Mouse (Mus musculus) G1E (cell line): ENCODE data around the gene Ebf3. TPM values are rescaled to one million over a fixed set of nuclear protein-coding genes. Genes with fewer than 3 reads are reported as not detected.
A peak's percentile ranks its signal among the peaks of the same experiment; 100 is the strongest.

ENCODE experiments used
- ATAC-seq: 2 replicates; pipeline ENCODE4 v1.8.0; 2016; ENCODE audit warnings: mild to moderate bottlenecking; ENCODE audit not compliant: insufficient number of reproducible peaks, poor library complexity, low FRiP score, severe bottlenecking; ENCODE audit errors: extremely low read depth
- DNase-seq: peaks from one replicate; pipeline ENCODE4 v3.0.0; 2012; ENCODE audit warnings: low spot score
- H3K27me3 ChIP-seq: 2 replicates; pipeline ENCODE4 v1.6.1; 2012; ENCODE audit warnings: mild to moderate bottlenecking, low read length, inconsistent platforms; ENCODE audit not compliant: insufficient read depth
- H3K36me3 ChIP-seq: replicated peaks from 2 replicates; pipeline ENCODE3; 2012; ENCODE audit warnings: mild to moderate bottlenecking, inconsistent platforms
- H3K4me1 ChIP-seq: 2 replicates; pipeline ENCODE4 v1.6.1; 2012; ENCODE audit warnings: low read depth, low read length, inconsistent platforms, mixed read lengths; ENCODE audit not compliant: insufficient read depth
- H3K4me3 ChIP-seq: 2 replicates; pipeline ENCODE4 v1.5.1; 2012; ENCODE audit warnings: low read depth, mild to moderate bottlenecking, inconsistent platforms, low read length, moderate library complexity, mixed read lengths
- H3K9me3 ChIP-seq: replicated peaks from 2 replicates; pipeline ENCODE4 v1.6.1; 2012; ENCODE audit warnings: inconsistent platforms
- CTCF ChIP-seq: IDR thresholded peaks from 2 replicates; pipeline ENCODE4 v1.5.1; 2012; ENCODE audit warnings: low read depth, low read length, inconsistent platforms, mixed read lengths
- GATA1 ChIP-seq: IDR thresholded peaks from 2 replicates; pipeline ENCODE4 v1.6.1; 2012; ENCODE audit warnings: borderline replicate concordance, low read length, inconsistent platforms, mixed read lengths
- GATA2 ChIP-seq: IDR thresholded peaks from 2 replicates; pipeline ENCODE4 v1.6.1; 2012; ENCODE audit warnings: low read depth, low read length, inconsistent platforms, borderline replicate concordance
- POLR2AphosphoS5 ChIP-seq: IDR thresholded peaks from 2 replicates; pipeline ENCODE4 v1.6.1; 2012; ENCODE audit warnings: low read depth, low read length, inconsistent platforms; ENCODE audit not compliant: insufficient replicate concordance
- TAL1 ChIP-seq: conservative IDR thresholded peaks from 2 replicates; pipeline ENCODE4 v1.6.1; 2012; ENCODE audit warnings: low read depth, low read length, inconsistent platforms, mixed read lengths
- polyA plus RNA-seq: library from polyadenylated mRNA; stranded (reverse); fragments of >175 nt; gene quantifications from 2 replicates; pipeline ENCODE4 v1.2.3, GENCODE M21; 2012
- total RNA-seq, 2 experiments: library from RNA; stranded (forward) in 1 of 2; stranded (reverse) in 1 of 2; fragments of 200-1000 nt in 1 of 2; fragments of >200 nt in 1 of 2; fragmentation: Nextera tagmentation in 1 of 2; gene quantifications; 2 replicates each; pipeline ENCODE4 v1.2.3; 2014 to 2017

Gene Ebf3
- total and polyA plus RNA-seq, 3 experiments, result 0.16 TPM; not detected in 2

DNA sequence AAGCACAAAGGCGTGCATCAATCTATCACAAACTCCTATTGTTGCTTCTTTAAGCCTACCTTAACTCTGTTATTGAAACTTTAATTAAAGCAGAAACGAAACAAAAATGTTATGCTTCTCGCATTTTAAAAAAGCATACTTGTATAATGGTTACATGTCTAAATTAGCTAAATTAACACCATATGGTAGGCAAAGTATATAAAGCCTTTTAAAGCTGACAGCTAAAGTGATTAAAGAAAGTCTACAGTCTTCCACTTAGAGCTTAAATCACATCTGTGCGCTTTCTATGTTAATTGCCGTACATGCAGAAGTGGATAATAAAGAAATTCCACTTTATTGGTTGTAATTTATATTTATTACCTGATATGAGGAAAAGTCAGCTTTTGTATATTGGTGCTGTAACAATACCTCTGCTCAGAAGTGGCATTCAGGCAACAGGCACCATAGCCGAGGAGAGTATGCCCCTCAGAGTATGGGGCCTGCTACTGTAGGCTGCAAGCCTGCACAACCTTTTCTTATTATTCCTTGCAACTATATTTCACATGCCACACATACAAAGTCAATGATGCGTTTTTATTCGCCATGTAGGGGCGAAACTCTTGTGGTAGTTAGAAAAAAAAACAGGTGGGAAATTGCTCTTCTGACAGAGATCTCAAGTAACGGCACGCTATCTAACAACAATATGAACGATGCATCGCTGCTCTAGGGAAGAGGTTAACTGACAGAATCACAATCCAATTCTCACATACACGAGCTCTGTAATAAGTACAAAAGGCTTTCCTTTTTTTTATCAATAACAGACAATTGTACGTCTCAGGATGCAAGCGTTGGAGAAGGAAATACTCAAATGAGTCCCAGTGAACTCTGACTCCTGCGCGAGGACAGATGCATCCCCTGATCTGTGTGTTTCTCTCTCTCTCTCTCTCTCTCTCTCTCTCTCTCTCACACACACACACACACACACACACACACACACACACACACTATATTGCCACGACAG lies 5.9 kb downstream of the Ebf3 start:
- no peak for DNase-seq
- Histone ChIP-seq H3K4me3 (no peak overlapping the region), H3K4me1 (no peaks in the 10 kb centered on the region), H3K27me3 (no peaks in the 10 kb centered on the region; the same call in 1 of the 2 replicates), H3K9me3 (peaks cover 42% of the 10 kb centered on the region), H3K36me3 (no peaks in the 10 kb centered on the region)
- ATAC-seq, result no peak
- TF ChIP-seq GATA1 (no peak), GATA2 (no peak), CTCF (no peak), TAL1 (no peak), POLR2AphosphoS5 (no peak)

DNA sequence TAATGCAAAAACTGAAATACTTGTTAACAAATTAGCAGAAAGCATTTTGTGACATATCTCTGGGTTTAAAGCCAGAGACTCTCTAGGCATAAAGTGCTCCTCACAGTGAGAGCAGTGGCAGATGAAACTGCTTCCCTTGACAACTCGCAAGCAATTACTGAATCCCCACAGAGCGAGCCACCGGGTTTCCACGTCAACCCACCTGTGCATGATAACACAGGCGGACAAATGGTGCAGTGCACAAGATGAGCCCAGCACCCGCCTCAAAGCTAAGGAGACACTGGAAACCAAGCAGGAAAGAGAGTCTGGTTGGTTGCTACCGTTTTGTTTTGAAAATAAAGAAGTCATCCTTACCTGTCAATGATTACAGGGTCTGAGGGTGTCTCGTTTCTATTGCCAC lies 7.1 kb downstream of the Ebf3 start:
- no peak for ATAC-seq
- Histone ChIP-seq H3K9me3 (peaks cover 34% of the 10 kb centered on the region), H3K4me1 (no peaks in the 10 kb centered on the region), H3K4me3 (no peak overlapping the region), H3K27me3 (no peaks in the 10 kb centered on the region; the same call in 1 of the 2 replicates), H3K36me3 (no peaks in the 10 kb centered on the region)
- no peak for TF ChIP-seq TAL1
- no peak for TF ChIP-seq CTCF
- TF ChIP-seq POLR2AphosphoS5, result no peak
- TF ChIP-seq GATA1, result no peak
- TF ChIP-seq GATA2, result no peak
- no peak for DNase-seq

DNA sequence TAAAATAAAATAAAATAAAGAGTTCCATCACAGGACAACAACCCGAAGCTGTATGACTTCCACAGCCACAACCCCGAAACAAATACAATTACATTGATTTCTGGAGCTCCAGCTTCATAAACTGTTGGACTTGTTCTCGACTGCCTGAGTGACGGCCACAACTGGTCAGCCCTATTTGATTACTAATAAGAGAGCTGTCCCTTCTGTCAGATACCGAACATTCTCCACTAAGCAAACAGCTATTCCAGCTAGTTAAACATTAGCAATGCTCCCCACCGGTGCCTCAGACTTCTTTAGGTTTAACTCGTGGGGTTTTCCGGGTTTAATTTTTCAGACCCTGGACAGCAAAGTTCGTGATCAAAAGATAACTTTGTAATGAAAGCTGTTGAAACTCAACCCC lies 8.1 kb downstream of the Ebf3 start:
- Histone ChIP-seq H3K36me3 (no peaks in the 10 kb centered on the region), H3K4me3 (no peak overlapping the region), H3K4me1 (no peaks in the 10 kb centered on the region), H3K9me3 (peaks cover 43% of the 10 kb centered on the region), H3K27me3 (no peaks in the 10 kb centered on the region; the same call in 1 of the 2 replicates)
- no peak for TF ChIP-seq TAL1
- ATAC-seq, result no peak
- no peak for DNase-seq

DNA sequence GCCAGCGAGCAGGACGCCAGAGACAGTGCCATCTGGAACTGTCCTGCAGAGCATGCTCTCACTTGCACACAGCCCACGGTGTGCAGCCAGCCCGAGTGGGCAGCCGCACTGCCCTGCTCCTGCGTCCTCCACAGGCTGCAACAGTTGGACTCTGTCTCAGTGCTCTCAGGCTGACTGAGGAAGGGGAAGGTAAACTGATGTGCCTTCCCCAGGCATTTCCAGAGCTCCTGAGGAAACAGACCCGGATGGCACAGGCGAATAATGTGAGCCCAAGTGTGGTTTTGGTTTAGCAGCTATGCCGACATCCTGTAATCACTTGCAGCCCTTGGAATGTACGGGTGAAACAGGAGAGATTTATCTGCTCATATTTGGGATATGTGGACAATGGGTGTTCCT lies 10.5 kb downstream of the Ebf3 start:
- H3K36me3 ChIP-seq, result no peaks in the 10 kb centered on the region
- TF ChIP-seq GATA1, result no peak
- DNase-seq (no peak), ATAC-seq (no peak)
- H3K4me1 ChIP-seq, result no peaks in the 10 kb centered on the region
- peak overlapping the region; percentile 36; the same call in 1 of the 2 replicates for H3K4me3 ChIP-seq
- no peaks in the 10 kb centered on the region; the same call in 1 of the 2 replicates for H3K27me3 ChIP-seq
- H3K9me3 ChIP-seq, result peaks cover 45% of the 10 kb centered on the region

DNA sequence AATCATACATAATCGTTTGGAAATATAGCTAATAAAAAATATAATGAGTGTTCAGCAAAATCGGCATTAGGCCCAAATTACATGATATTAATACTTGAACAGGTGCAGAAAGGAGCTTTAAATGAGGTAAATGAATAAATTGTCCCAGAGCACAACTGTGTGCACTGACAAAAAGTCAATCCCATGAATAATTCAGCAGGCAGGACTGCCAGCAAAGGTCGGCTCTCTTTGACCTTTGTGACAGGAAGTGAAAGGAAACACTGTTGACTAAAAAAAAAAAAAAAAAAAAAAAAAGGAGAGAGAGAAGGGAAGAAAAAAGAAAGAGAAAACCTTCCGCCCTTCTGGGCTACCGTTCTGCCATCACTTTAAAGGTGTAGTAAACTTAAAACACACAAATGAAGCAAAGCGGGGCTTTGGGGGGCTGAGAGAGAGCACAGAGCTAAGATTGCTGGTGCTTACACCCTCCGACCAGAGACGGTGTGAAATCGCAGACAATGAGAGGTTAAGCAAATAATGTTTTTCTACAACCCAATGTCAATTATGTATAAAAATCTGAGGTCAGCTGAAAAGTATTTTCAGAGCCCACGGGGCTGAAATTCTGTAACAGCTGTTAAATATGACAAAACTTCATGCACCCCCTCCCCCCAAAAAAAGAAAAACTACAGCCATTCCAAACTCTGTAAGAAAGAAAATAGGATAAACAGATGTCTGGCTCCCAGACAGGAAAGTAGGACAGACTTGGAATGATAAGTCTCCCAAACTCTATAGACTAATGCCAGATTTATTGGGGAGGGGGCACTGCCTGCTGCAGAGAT lies 11.1 kb downstream of the Ebf3 start:
- ATAC-seq, result no peak
- Histone ChIP-seq H3K36me3 (no peaks in the 10 kb centered on the region), H3K27me3 (no peaks in the 10 kb centered on the region; the same call in 1 of the 2 replicates), H3K4me3 (peak overlapping the region; percentile 36; the same call in 1 of the 2 replicates), H3K4me1 (no peaks in the 10 kb centered on the region), H3K9me3 (peaks cover 45% of the 10 kb centered on the region)
- no peak for DNase-seq
- TF ChIP-seq CTCF (no peak), TAL1 (no peak), GATA2 (no peak), GATA1 (no peak), POLR2AphosphoS5 (no peak)

DNA sequence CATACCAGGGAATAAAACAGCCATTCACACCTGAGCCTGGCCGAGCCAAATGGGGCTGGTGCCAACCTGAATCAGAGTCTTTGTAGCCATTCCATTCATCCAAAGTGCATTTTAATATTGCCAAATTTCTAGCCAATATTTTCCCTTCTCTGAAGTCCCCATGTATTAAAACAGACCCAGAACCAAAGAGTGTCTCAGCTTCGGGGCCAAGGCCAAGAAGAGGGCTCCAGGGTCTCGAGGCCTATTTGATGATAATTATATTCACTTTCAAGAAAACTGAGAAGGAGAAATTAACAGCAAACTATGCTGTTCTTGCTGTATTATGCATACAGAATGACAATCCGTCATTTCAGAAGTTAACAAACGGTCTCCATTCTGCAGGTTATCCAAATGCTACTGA lies 12.1 kb downstream of the Ebf3 start:
- H3K4me3 ChIP-seq, result no peak overlapping the region
- no peaks in the 10 kb centered on the region for H3K4me1 ChIP-seq
- no peak for TF ChIP-seq TAL1
- no peak for TF ChIP-seq GATA1
- no peak for TF ChIP-seq CTCF
- TF ChIP-seq GATA2, result no peak
- no peak for TF ChIP-seq POLR2AphosphoS5
- DNase-seq (no peak), ATAC-seq (no peak)
- H3K36me3 ChIP-seq, result no peaks in the 10 kb centered on the region
- no peaks in the 10 kb centered on the region; the same call in 1 of the 2 replicates for H3K27me3 ChIP-seq
- peaks cover 54% of the 10 kb centered on the region for H3K9me3 ChIP-seq
